Mouse (Mus musculus) bone marrow macrophage, adult 2 months (primary cell): ENCODE measurements around the gene Gcg.

Experiments
- CTCF ChIP-seq: IDR thresholded peaks from 2 replicates; pipeline ENCODE4 v1.5.1; 2012; ENCODE audit warnings: low read depth, mild to moderate bottlenecking, low read length, moderate library complexity
- POLR2A ChIP-seq: IDR thresholded peaks from 2 replicates; pipeline ENCODE4 v1.6.1; 2012; ENCODE audit warnings: mild to moderate bottlenecking, low read depth, low read length, borderline replicate concordance

DNA sequence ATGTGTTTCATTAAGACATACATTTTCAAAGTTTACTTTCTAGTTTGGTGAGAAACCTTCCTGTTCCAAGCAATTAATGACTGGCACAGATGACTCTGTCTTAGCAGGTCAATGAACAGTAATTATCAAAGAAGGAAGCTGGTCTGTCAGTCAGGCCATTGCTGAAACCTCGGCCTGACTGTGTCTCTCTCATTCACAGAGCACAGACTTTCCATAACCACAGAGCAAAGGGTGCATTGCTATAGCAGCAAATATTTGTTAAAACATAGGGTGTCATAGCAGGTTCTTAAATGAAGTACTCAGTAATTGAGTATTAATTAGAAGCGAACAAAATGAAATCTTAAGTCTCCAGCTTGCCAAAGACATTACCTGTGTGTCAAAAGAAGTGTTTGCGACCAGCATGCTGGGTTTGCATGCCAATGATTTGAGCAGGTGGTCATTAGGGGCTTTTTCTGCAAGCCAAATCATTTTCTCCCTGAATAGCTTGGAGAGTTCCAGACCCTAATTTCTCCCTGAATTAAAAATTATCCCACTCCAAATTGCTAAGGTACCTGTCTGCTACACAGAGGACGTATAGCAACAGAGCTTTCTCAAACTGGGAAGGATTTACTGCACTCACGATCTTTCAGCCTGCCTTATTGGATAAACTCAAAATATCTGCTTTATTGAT is 14.0 kb upstream of the Gcg start:
- TF ChIP-seq CTCF (no peak), POLR2A (no peak)
